Mouse (Mus musculus) stomach, postnatal 0 days (tissue): Measurements from ENCODE around the gene Fndc10. TPM values are rescaled to one million over a fixed set of nuclear protein-coding genes. Genes with fewer than 3 reads are reported as not detected.
A peak's percentile ranks its signal among the peaks of the same experiment; 100 is the strongest.

Experiments
- ATAC-seq: fragments of 200-750 bp; cut with Nextera tagmentation; 2 replicates; pipeline ENCODE4 v1.8.0; 2017; ENCODE audit not compliant: low FRiP score, low TSS enrichment
- DNase-seq: peaks from one replicate; pipeline ENCODE4 v3.0.0-alpha.2; 2016; ENCODE audit warnings: low spot score
- H3K27ac ChIP-seq: fragments of 300-500 bp; sonication (generic); replicated peaks from 2 replicates; pipeline ENCODE4 v1.5.1; 2014; ENCODE audit warnings: mild to moderate bottlenecking, control low read depth
- H3K27me3 ChIP-seq: fragments of 300-500 bp; sonication (generic); 2 replicates; pipeline ENCODE4 v1.6.1; 2014; ENCODE audit warnings: low read length; ENCODE audit not compliant: control insufficient read depth, insufficient read depth
- H3K36me3 ChIP-seq: fragments of 300-500 bp; sonication (generic); 2 replicates; pipeline ENCODE4 v1.6.1; 2014; ENCODE audit warnings: low read length, mixed read lengths; ENCODE audit not compliant: control insufficient read depth, insufficient read depth
- H3K4me1 ChIP-seq: fragments of 300-500 bp; sonication (generic); replicated peaks from 2 replicates; pipeline ENCODE4 v1.6.1; 2014; ENCODE audit warnings: antibody characterized with exemption; ENCODE audit not compliant: control insufficient read depth, insufficient read depth
- H3K4me2 ChIP-seq: fragments of 300-500 bp; sonication (generic); replicated peaks from 2 replicates; pipeline ENCODE4 v1.6.1; 2014; ENCODE audit warnings: low read depth, mild to moderate bottlenecking, control low read depth, moderate library complexity
- H3K4me3 ChIP-seq: fragments of 300-500 bp; sonication (generic); 2 replicates; pipeline ENCODE4 v1.5.1; 2014; ENCODE audit warnings: low read depth, low read length, control low read depth
- H3K9ac ChIP-seq: fragments of 300-500 bp; sonication (generic); 2 replicates; pipeline ENCODE4 v1.6.1; 2014; ENCODE audit warnings: mild to moderate bottlenecking, low read length, control low read depth, mixed read lengths
- H3K9me3 ChIP-seq: fragments of 300-500 bp; sonication (generic); 2 replicates; pipeline ENCODE4 v1.6.1; 2016; ENCODE audit warnings: low read length; ENCODE audit not compliant: control insufficient read depth
- CTCF ChIP-seq: IDR thresholded peaks from 2 replicates; pipeline ENCODE4 v1.5.1; 2016; ENCODE audit warnings: antibody characterized with exemption, low read depth, mild to moderate bottlenecking, moderate library complexity
- EP300 ChIP-seq: optimal IDR thresholded peaks from 2 replicates; pipeline ENCODE3; 2016; ENCODE audit warnings: antibody characterized with exemption
- WGBS: fragments of 180-500 bp; shearing (Covaris S2); extraction: QIAGEN DNeasy Blood & Tissue Kit; methylation state at CpG from one replicate; pipeline ENCODE4 v1.1.7; 2014; 5-methylcytosine and 5-hydroxymethylcytosine counted together
- polyA plus RNA-seq: library from polyadenylated mRNA; unstranded; fragments of >200 nt; fragmentation: Nextera tagmentation; extraction: Ambion mirVana; gene quantifications from 2 replicates; pipeline ENCODE4 v1.2.1, GENCODE M21; 2015

The Fndc10 gene
- polyA plus RNA-seq, 1 experiment from 2014 or later: 9.6 TPM

DNA sequence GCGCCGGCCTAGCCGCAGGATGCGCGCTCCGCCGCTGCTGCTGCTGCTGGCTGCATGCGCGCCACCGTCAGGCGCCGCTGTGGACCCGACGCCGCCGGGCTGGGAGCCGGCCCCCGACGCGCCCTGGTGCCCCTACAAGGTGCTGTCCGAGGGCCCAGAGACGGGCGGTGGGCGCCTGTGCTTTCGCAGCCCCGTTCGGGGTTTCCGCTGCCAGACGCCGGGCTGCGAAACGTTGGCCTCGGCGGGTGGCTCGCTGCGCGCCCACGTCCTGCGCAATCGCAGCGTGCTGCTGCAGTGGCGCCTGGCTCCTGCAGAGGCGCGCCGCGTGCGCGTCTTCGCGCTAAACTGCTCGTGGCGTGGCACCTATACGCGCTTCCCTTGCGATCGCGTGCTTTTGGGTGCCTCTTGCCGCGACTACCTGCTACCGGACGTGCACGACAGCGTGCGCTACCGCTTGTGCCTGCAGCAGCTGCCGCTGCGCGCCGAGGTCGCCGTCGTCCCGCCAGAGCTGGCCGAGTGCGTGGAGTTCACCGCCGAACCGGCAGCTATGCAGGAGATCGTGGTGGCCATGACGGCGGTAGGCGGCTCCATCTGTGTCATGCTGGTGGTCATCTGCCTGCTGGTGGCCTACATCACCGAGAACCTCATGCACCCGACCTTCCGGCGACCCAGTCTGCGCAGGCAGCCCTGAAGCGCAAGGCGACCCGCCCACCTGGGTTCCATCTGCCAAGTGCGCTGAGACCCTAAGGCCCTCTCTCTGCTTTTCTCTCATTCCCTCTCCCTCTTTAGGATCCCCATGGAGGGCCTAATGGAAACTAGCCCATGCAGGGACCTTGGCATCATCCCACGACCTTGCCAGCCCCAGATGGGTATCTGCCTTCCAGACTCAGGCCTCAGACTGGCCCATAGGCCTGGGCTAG, 600 bp downstream of the Fndc10 start:
- Histone ChIP-seq H3K9ac (peak overlapping the region; percentile 78), H3K4me1 (peaks cover 5% of the 10 kb centered on the region), H3K9me3 (no peaks in the 10 kb centered on the region), H3K36me3 (no peaks in the 10 kb centered on the region), H3K27me3 (no peaks in the 10 kb centered on the region), H3K27ac (peak overlapping the region; percentile 65), H3K4me2 (peak overlapping the region; percentile 89), H3K4me3 (peak overlapping the region; percentile 63)
- DNase-seq: peak; percentile 74
- TF ChIP-seq CTCF (peak; percentile 62), EP300 (no peak)
- ATAC-seq: peak; percentile 73
- WGBS: 1% methylated on average over 82 of the region's 92 CpGs

- DNase-seq (no peak), ATAC-seq (no peak)
- Histone ChIP-seq H3K36me3 (no peaks in the 10 kb centered on the region), H3K4me1 (peaks cover 5% of the 10 kb centered on the region), H3K27me3 (no peaks in the 10 kb centered on the region), H3K27ac (no peak overlapping the region), H3K9ac (no peak overlapping the region), H3K4me3 (no peak overlapping the region), H3K9me3 (no peaks in the 10 kb centered on the region), H3K4me2 (peak overlapping the region; percentile 89)
- 77% methylated on average over 4 of the region's 4 CpGs for WGBS
- TF ChIP-seq CTCF (no peak), EP300 (no peak)
These were observed 1.5 kb downstream of the Fndc10 start for GRCm38 (mm10) chr4:155695531-155696062.

- no peak for DNase-seq
- Histone ChIP-seq H3K27ac (no peak overlapping the region), H3K4me3 (no peak overlapping the region), H3K4me1 (peaks cover 5% of the 10 kb centered on the region), H3K36me3 (no peaks in the 10 kb centered on the region), H3K9ac (no peak overlapping the region), H3K27me3 (no peaks in the 10 kb centered on the region), H3K4me2 (no peak overlapping the region), H3K9me3 (no peaks in the 10 kb centered on the region)
- TF ChIP-seq CTCF (no peak), EP300 (no peak)
- WGBS: 63% methylated on average over 16 of the region's 16 CpGs
- no peak for ATAC-seq
These were observed 2.4 kb downstream of the Fndc10 start for GRCm38 (mm10) chr4:155696261-155697255.

GRCm38 (mm10) chr4:155700425-155700824, 6.3 kb downstream of the Fndc10 start:
- peak; percentile 85 for TF ChIP-seq CTCF
- no peak for TF ChIP-seq EP300
- no peaks in the 10 kb centered on the region for H3K27me3 ChIP-seq
- H3K27ac ChIP-seq: no peak overlapping the region
- no peak overlapping the region for H3K4me3 ChIP-seq
- no peak overlapping the region for H3K9ac ChIP-seq
- no peaks in the 10 kb centered on the region for H3K4me1 ChIP-seq
- H3K36me3 ChIP-seq: no peaks in the 10 kb centered on the region
- ATAC-seq: no peak
- no peaks in the 10 kb centered on the region for H3K9me3 ChIP-seq
- DNase-seq: no peak
- H3K4me2 ChIP-seq: no peak overlapping the region

GRCm38 (mm10) chr4:155703425-155703929, 9.3 kb downstream of the Fndc10 start:
- no peak overlapping the region for H3K4me3 ChIP-seq
- DNase-seq (no peak), ATAC-seq (no peak)
- H3K36me3 ChIP-seq: no peaks in the 10 kb centered on the region
- H3K27me3 ChIP-seq: no peaks in the 10 kb centered on the region
- H3K4me1 ChIP-seq: no peaks in the 10 kb centered on the region
- no peak for TF ChIP-seq EP300
- no peak for TF ChIP-seq CTCF
- no peak overlapping the region for H3K4me2 ChIP-seq
- H3K27ac ChIP-seq: no peak overlapping the region
- WGBS: 96% methylated on average over 4 of the region's 4 CpGs
- no peak overlapping the region for H3K9ac ChIP-seq
- H3K9me3 ChIP-seq: no peaks in the 10 kb centered on the region
